Mouse (Mus musculus): ENCODE measurements around the gene Pex3.

DNA sequence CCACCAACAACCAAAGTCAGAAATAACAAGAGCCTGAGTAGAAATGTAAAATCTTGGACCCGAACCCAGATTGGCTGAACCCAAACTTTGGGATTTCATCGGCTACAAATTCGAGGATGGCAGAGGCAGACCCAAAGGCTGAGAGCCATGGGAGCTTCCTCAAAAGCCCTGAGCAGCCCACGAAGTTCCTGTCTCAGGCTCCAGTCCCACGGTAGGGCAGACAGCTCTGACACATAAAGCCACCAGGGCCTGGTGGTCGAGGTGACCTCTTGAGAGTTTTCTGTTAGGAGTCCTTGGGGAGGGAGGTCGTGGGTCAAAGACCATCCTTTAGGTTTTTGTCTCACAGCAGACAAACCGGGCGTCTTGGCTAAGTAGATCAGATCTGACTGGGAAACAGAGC, 52.5 kb downstream of the Pex3 start:
- no peak for TF ChIP-seq CTCF (IDR thresholded peaks at IDR 0.05; ENCODE audit: borderline replicate concordance, insufficient read depth, low read depth, low read length)
- no peak for TF ChIP-seq POLR2A (IDR thresholded peaks at IDR 0.05; ENCODE audit: borderline replicate concordance, insufficient read depth, low read length)
